Mouse (Mus musculus) monocyte, adult 2 months (primary cell): ENCODE measurements around the gene Thap3.
A peak's percentile ranks its signal among the peaks of the same experiment; 100 is the strongest.

Source experiments
- DNase-seq, 2 experiments: peaks; one replicate each; pipeline ENCODE4 v3.0.0; 2022; ENCODE audit warnings: low spot score in 2 of 2, low read depth in 1 of 2

Gene Thap3

DNA sequence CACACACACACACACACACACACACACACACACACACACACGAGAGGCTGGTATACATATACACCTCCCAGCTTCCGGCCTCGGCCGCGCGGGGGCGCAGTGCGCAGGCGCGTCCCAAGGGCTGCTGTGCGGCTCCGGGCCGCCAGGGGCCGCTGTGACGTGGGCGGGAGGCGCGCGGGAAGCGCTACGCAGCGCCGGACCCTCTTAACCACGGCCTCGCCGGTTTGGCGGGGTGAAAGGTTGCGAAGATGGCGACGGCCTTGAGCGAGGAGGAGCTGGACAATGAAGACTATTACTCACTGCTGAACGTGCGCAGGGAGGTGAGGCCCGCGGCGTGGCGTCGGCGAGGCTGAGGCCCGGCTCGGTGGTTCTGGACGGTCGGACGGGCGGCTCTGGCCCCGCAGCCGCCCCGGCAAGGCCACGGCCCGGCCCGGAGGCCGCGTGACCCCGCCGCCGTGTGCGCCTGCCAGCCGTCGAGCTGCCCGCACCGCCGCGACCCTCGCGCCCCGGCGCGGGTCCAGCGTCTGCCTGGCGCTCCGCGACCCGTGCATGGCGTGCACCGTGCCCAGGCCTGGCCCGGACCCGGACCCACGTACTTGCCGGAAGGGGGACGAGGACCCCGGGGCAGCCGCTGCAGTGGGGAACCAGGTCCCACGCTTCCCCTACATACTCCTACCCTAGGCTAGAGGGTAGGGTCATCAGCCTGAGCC lies 55.1 kb downstream of the Thap3 start, which contains the start of gene Dnajc11:
TSS of gene Dnajc11 (plus strand) at position 187 of the 710 bp plus-strand sequence.
- DNase-seq: peak; percentile 86 to 97
